Mouse (Mus musculus) mouse embryonic stem cell (cell line): ENCODE measurements around the gene Lmln.
"Not testable (repeated sequence)": the region's sequence is repeated elsewhere in the genome, so short reads cannot be mapped to it uniquely, and the experiment has no call there.

Experiments used
- in situ Hi-C, 2 experiments: fragments of 300-500 bp; cut with MboI; formaldehyde crosslinking; loops; 1 replicate in 1 of 2; 3 replicates in 1 of 2; pipeline ENCODE4 v1.14.3; 2019 to 2020; ENCODE audit warnings: low sequenced_read_pairs in 2 of 2, low pct_unique_long_range_greater_than_20kb in 1 of 2, mixed read lengths in 1 of 2; ENCODE audit not compliant: unreplicated experiment in 1 of 2

Gene Lmln

GRCm38 (mm10) chr16:33113726-33114125 is 51.4 kb downstream of the Lmln start:
- in situ Hi-C loops: no loop called here

- in situ Hi-C loops: no loop called here
Measured at GRCm38 (mm10) chr16:33123373-33123772, 61.1 kb downstream of the Lmln start.

- in situ Hi-C loops: no loop called here
Measured at GRCm38 (mm10) chr16:33123938-33124820, 61.9 kb downstream of the Lmln start.

- in situ Hi-C loops: no loop called here
Measured at GRCm38 (mm10) chr16:33127052-33127451, 64.7 kb downstream of the Lmln start.

- in situ Hi-C loops: no loop called here
Measured at GRCm38 (mm10) chr16:33130731-33131130, 68.4 kb downstream of the Lmln start.

GRCm38 (mm10) chr16:33133186-33133585 is 70.9 kb downstream of the Lmln start:
- in situ Hi-C loops: no loop called here

- in situ Hi-C loops: no loop called here
Measured at GRCm38 (mm10) chr16:33135167-33135566, 72.8 kb downstream of the Lmln start.

GRCm38 (mm10) chr16:33139061-33139460 is 76.7 kb downstream of the Lmln start:
- in situ Hi-C loops: not testable (repeated sequence)

GRCm38 (mm10) chr16:33141758-33142280 is 79.5 kb downstream of the Lmln start:
- in situ Hi-C loops: no loop called here

- in situ Hi-C loops: no loop called here
Measured at GRCm38 (mm10) chr16:33143452-33143851, 81.1 kb downstream of the Lmln start.

- in situ Hi-C loops: no loop called here
Measured at GRCm38 (mm10) chr16:33146185-33146584, 83.9 kb downstream of the Lmln start.

GRCm38 (mm10) chr16:33148135-33148534 is 85.8 kb downstream of the Lmln start:
- in situ Hi-C loops: no loop called here

GRCm38 (mm10) chr16:33150875-33151274 is 88.6 kb downstream of the Lmln start:
- in situ Hi-C loops: not testable (repeated sequence)

GRCm38 (mm10) chr16:33151558-33151957 is 89.2 kb downstream of the Lmln start:
- in situ Hi-C loops: no loop called here

- in situ Hi-C loops: no loop called here
Measured at GRCm38 (mm10) chr16:33154992-33155391, 92.7 kb downstream of the Lmln start.

- in situ Hi-C loops: no loop called here
Measured at GRCm38 (mm10) chr16:33158006-33158405, 95.7 kb downstream of the Lmln start.

GRCm38 (mm10) chr16:33158590-33159071 is 96.3 kb downstream of the Lmln start:
- in situ Hi-C loops: no loop called here

- in situ Hi-C loops: no loop called here
Measured at GRCm38 (mm10) chr16:33159363-33159762, 97.0 kb downstream of the Lmln start.

- in situ Hi-C loops: no loop called here
Measured at GRCm38 (mm10) chr16:33163330-33164090, 101.2 kb downstream of the Lmln start.
